Mouse (Mus musculus): Measurements from ENCODE around the gene Phldb2.

- TF ChIP-seq CTCF (IDR thresholded peaks at IDR 0.05; ENCODE audit: low read depth, low read length) (no peak), TAL1 (conservative IDR thresholded peaks at IDR 0.05; ENCODE audit: low read depth, low read length) (no peak), GATA1 (IDR thresholded peaks at IDR 0.05; ENCODE audit: borderline replicate concordance, low read length) (no peak), POLR2AphosphoS5 (IDR thresholded peaks at IDR 0.05; ENCODE audit: insufficient replicate concordance, low read depth, low read length) (no peak)
These were observed 30.7 kb downstream of the Phldb2 start for GRCm38 (mm10) chr16:45922546-45923229.
